Mouse (Mus musculus) gonadal fat pad, adult 2 months (tissue): ENCODE data around the gene Gpatch3. TPM values are rescaled to one million over a fixed set of nuclear protein-coding genes. Genes with fewer than 3 reads are reported as not detected.

Source experiments
- DNase-seq: peaks from one replicate; pipeline ENCODE4 v3.0.0-alpha.2; 2012; ENCODE audit warnings: low read depth
- polyA plus RNA-seq: library from polyadenylated mRNA; depleted of rRNA; stranded (reverse); fragments of >200 nt; gene quantifications from 2 replicates; pipeline ENCODE4 v1.2.3, GENCODE M21; 2012

Gpatch3 gene
- polyA plus RNA-seq, 1 experiment, result 4.2 TPM

DNA sequence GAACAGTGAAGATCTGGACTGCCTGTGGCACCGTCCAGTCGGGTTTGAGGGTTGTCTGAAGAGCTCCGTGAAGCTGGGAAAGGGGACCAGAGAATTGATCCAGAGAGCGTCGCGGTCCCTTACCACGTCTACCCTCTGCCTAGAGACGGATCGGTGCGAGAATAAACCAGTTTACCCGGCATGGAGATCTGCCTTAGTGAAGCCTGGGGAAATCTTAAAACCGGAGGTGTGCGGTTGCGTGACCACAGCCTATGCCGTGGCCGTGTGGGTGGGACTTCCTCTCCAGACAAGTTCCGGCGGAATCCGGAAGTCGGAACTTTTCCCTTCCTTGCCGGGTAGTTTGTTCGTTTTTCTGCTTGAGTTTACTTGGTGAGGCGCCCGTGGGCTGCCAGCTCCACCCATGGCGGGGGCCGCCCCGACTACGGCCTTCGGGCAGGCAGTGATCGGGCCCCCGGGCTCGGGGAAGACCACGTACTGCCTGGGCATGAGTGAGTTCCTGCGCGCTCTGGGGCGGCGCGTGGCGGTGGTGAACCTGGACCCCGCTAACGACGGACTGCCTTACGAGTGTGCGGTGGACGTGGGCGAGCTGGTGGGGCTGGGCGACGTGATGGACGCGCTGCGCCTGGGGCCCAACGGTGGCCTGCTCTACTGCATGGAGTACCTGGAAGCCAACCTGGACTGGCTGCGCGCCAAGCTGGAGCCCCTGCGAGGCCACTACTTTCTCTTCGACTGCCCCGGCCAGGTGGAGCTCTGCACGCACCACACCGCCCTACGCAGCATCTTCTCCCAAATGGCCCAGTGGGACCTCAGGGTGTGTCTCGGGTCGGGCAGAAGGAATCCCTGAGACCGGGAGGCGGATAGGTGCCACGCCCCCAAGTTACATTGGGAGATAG is 9.8 kb downstream of the Gpatch3 start, which contains the start of gene Gpn2:
Gene Gpn2 (plus strand): TSS at position 304 of the 893 bp plus-strand sequence.
- DNase-seq, result no peak

GRCm38 (mm10) chr4:133592570-133592969 is 18.0 kb downstream of the Gpatch3 start:
- no peak for DNase-seq

- DNase-seq, result no peak
These were observed 21.0 kb downstream of the Gpatch3 start for GRCm38 (mm10) chr4:133595538-133595937.

GRCm38 (mm10) chr4:133596084-133596483 is 21.5 kb downstream of the Gpatch3 start:
- DNase-seq, result no peak

DNA sequence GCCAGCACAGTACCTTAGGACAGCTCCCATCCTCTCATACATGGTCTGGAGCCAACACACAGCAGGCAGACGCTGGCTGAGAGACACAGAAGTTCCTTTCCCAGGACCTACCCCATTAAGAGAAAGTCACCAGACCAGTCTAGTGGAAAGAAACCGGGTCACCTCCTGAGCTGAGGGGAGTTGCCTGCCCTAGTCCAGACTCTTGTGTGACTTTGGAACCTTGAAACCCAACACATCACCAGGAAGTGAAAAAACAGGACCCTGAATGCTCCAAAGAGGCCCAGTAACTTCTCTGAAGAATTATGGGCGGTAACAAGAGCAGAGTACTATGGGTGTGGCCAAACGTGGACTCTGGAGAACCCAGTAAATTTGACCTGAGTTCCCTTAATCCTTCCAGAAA is 24.1 kb downstream of the Gpatch3 start:
- DNase-seq, result no peak

GRCm38 (mm10) chr4:133599116-133599515 is 24.6 kb downstream of the Gpatch3 start:
- DNase-seq, result no peak

DNA sequence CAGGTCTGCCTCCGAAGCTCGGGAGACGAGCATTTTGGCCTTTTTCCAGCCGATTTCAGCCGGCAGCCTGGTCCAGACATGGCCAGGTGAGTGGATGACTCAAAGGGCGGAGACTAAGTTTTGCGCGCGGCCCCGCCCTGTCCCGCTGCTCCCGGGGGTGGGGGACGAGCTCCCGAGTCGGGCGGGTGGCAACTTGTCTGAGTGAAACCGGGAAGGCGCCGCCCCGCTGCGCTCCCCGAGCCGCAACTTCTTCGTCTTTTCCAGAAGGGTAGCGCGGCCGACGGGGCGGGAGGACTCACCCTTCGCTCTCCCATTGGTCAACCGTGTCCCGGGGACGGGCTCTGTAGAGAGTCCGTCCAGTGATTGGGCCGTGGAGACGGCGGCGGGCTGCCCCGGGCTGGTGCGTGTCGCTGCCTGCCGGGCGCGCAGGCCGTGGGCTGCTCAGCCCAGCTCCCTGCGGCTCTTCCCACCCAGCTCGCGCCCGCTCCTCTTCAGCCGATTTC is 25.1 kb downstream of the Gpatch3 start:
- no peak for DNase-seq

DNA sequence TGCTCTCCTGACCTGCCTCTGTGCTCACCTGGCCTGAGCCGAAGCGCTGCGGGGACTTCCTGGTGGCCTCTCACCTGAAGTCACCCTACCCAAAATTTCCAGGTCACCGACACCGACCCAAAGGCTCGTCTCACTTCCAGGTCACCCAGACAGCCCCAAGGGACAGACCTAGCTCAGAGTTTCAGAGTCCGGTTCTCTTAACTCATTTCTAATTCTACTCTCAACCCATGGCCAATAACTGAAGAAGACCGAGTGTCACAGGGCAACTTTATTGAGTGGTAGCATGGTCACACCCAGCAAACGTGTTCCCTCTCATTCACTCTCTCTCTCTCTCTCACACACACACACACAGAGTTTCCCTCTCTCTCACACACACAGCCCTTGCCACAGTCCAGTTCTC is 25.8 kb downstream of the Gpatch3 start:
- DNase-seq, result no peak

GRCm38 (mm10) chr4:133601721-133602218 is 27.2 kb downstream of the Gpatch3 start, which contains the start of gene Sfn:
Sfn (minus strand) TSS chr4:133602168.
- no peak for DNase-seq

DNA sequence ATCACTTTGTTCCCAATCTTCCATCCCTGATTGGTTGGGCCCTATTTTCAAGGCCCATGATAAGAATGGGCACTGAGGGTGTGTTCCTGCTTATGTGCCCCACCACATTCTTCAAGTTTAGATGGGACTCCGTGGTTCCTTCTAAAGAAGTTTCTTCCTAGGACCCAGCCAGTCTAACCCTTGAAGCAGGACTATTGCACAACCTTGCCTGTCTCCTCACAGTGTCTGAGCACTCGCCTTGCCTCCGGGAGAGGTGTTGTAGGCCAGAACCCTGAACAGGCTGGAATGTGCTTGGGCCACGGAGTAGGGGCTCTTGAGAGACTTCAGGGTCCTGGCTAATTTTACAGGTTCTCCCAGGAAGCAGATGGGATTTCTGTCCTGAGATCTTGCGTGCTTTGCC is 28.5 kb downstream of the Gpatch3 start:
- no peak for DNase-seq

- no peak for DNase-seq
These were observed 29.6 kb downstream of the Gpatch3 start for GRCm38 (mm10) chr4:133604175-133604574.

GRCm38 (mm10) chr4:133604856-133605255 is 30.3 kb downstream of the Gpatch3 start:
- DNase-seq, result no peak

DNA sequence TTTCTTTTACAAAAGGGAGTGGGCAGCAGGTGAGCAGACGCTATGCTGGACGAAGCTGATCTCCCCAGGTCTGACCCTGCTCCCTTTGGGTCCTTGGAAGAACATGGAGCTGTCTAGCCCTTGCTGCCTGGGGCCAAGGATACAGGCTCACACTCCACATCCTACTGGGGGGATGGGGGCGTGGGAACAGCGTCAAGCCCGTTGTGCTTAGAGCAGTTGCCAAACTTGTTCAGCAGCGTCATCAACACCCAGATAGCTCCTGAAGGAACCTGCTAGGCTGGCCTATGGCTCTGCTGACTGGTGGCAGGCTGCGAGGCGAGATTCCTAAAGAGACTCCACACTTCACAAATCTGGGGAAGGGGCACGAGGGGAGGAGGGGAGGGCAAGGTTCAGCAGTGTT is 30.8 kb downstream of the Gpatch3 start:
- no peak for DNase-seq

GRCm38 (mm10) chr4:133607284-133607683 is 32.7 kb downstream of the Gpatch3 start:
- DNase-seq, result no peak

DNA sequence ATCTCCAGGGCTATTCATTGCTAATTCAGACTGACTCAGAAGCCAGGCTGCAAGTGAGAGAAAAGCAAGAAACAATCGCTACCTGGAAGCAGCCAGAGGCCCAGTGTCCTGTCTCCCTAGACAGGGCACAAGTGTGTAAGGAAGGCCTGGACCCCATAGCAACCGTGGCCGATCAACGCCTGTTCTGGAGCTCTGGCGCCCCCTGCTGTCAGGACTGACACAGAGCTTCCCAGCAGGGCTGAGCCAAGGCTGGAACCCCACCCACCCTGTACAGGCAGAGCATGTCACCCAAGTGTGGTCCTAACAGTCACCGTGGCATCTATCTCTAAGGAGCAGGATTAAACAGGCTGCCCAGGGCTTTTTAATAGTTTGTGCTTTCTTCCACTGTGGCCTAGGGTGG is 35.2 kb downstream of the Gpatch3 start:
- DNase-seq, result no peak

DNA sequence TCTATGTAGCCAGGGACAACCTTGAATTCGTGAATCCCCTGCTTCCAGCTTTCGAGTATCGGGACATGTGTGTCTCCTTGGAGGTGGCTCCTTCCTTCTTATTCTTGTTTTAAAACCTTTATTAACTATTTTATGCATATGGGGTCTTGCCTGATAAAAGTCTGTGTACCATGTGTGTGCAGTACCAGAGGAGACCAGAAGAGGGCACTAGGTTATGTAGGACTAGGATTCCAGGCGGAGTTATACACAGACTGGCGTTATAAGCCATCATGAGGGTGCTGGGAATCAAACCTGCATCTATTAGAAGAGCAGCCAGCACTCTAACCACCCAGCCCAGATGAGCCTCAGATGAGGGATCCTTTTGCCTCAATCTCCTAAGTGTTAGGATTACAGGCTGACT is 37.3 kb downstream of the Gpatch3 start:
- no peak for DNase-seq

DNA sequence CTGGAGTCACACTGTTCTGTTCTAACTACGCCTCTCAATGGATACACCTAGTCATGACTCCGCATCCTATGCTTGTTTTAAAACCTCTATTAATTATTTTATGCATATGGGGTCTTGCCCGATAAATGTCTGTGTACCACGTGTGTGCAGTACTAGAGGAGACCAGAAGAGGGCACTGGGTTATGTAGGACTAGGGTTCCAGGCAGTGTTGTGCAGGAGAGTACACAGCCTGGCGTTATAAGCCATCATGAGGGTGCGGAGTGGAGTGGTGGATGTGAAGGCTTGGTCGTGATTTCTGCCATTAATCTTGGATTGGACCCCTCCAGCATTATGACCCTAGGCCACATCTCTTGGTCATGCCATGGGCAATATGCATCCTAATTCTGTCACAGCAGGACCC is 37.9 kb downstream of the Gpatch3 start:
- no peak for DNase-seq

GRCm38 (mm10) chr4:133613026-133613425 is 38.5 kb downstream of the Gpatch3 start:
- DNase-seq, result no peak

DNA sequence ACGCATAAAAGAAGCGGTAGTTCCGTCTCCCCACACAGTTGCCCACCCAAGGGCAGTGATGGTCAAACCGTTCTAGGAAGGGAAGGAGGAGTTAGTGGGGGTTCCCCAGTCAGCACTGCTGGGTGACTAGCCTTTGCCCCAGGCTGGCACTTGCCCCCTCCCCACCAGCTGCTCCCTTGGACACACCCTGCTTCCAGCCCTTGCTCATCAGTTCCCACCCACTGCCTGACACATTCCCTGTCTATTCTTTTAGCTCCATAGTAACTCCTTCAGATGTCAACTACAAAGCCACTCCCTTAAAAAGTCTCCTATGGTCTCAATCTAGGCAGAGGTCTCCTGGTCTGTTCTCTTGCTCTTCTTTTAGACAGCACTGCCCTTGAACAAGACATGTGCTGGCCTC is 39.3 kb downstream of the Gpatch3 start:
- no peak for DNase-seq

DNA sequence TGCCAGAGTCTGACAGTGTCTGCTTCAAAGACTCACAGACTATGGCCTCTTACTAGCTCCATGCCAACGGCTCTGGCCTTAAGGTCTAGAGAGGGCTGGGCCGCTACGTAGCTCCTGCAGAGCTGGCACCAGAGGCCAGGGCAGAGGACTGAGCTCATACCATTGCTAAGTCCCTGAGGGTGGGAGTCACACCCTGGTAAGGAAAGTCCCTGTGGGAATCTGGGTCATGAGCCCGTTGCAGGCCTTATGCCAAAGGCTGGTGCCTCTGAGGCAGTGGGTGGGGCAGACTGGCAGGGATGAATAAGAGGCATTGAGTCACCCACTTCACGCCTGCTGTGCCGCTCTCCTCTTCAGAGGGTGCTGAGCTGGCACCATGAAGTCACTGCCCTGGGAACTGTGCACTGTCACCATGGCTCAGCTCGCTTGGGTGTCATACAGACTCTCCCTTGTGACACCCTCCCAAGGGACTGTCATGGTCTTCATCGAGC is 39.8 kb downstream of the Gpatch3 start:
- no peak for DNase-seq

- no peak for DNase-seq
These were observed 40.9 kb downstream of the Gpatch3 start for GRCm38 (mm10) chr4:133615416-133615815.

- DNase-seq, result no peak
These were observed 43.4 kb downstream of the Gpatch3 start for GRCm38 (mm10) chr4:133617936-133618335.
